Mouse (Mus musculus) CH12.LX (cell line): ENCODE measurements around the gene Rusc2. TPM values are rescaled to one million over a fixed set of nuclear protein-coding genes. Genes with fewer than 3 reads are reported as not detected.

ENCODE experiments used
- DNase-seq: peaks from one replicate; pipeline ENCODE4 v3.0.0-alpha.2; 2013; ENCODE audit errors: extremely low read depth
- H3K27ac ChIP-seq: 2 replicates; pipeline ENCODE4 v1.5.1; 2012; ENCODE audit warnings: low read depth, mild to moderate bottlenecking, control low read depth, moderate library complexity; ENCODE audit not compliant: insufficient read depth
- H3K27me3 ChIP-seq: replicated peaks from 2 replicates; pipeline ENCODE3; 2012; ENCODE audit warnings: inconsistent platforms
- H3K36me3 ChIP-seq, 2 experiments: replicated peaks in 1 of 2; 2 replicates each; pipeline versions ENCODE3 to v1.6.1; 2012; ENCODE audit warnings: inconsistent platforms in 1 of 2, low read length in 1 of 2, mild to moderate bottlenecking in 1 of 2, mixed read lengths in 1 of 2, moderate library complexity in 1 of 2; ENCODE audit not compliant: control insufficient read depth in 1 of 2, insufficient read depth in 1 of 2
- H3K4me1 ChIP-seq, 2 experiments: 2 replicates each; pipeline ENCODE4 v1.6.1; 2012; ENCODE audit warnings: inconsistent platforms in 1 of 2, moderate library complexity in 1 of 2; ENCODE audit not compliant: insufficient read depth in 2 of 2, control insufficient read depth in 1 of 2
- H3K4me2 ChIP-seq: 2 replicates; pipeline ENCODE4 v1.6.1; 2012; ENCODE audit warnings: low read depth, mild to moderate bottlenecking, control low read depth; ENCODE audit not compliant: poor library complexity, insufficient read depth, severe bottlenecking
- H3K4me3 ChIP-seq, 3 experiments: fragments of 150-350 bp in 1 of 3; sonication (generic) in 1 of 3; replicated peaks in 1 of 3; 2 replicates each; pipeline versions ENCODE3 to v1.5.1; 2011 to 2012; ENCODE audit warnings: low read depth in 2 of 3, low read length in 2 of 3, mild to moderate bottlenecking in 2 of 3, moderate library complexity in 2 of 3, control low read depth in 1 of 3, improper control_type of control experiment in 1 of 3, inconsistent platforms in 1 of 3, mixed read lengths in 1 of 3; ENCODE audit not compliant: poor library complexity in 1 of 3
- H3K79me2 ChIP-seq: replicated peaks from 2 replicates; pipeline ENCODE4 v1.6.1; 2012; ENCODE audit warnings: mild to moderate bottlenecking, moderate library complexity; ENCODE audit not compliant: control insufficient read depth, poor library complexity, insufficient read depth, severe bottlenecking; ENCODE audit errors: extremely low read depth
- H3K9ac ChIP-seq: 2 replicates; pipeline ENCODE4 v1.6.1; 2012; ENCODE audit warnings: low read depth, mild to moderate bottlenecking, control low read depth, moderate library complexity; ENCODE audit not compliant: insufficient read depth
- H3K9me3 ChIP-seq: replicated peaks from 2 replicates; pipeline ENCODE3; 2012; ENCODE audit warnings: low read length, inconsistent platforms, mixed read lengths
- CHD1 ChIP-seq: IDR thresholded peaks from 2 replicates; pipeline ENCODE4 v1.6.1; 2012; ENCODE audit warnings: low read depth, low read length, improper control_type of control experiment, inconsistent platforms
- CTCF ChIP-seq, 2 experiments: IDR thresholded peaks in 1 of 2; conservative IDR thresholded peaks in 1 of 2; 2 replicates each; pipeline ENCODE4 v1.5.1; 2011 to 2012; ENCODE audit warnings: low read depth in 2 of 2, low read length in 2 of 2, improper control_type of control experiment in 1 of 2, inconsistent platforms in 1 of 2, mild to moderate bottlenecking in 1 of 2, moderate library complexity in 1 of 2
- EP300 ChIP-seq: IDR thresholded peaks from 2 replicates; pipeline ENCODE4 v1.6.1; 2011; ENCODE audit warnings: low read length, improper control_type of control experiment
- JUN ChIP-seq: IDR thresholded peaks from 2 replicates; pipeline ENCODE4 v1.6.1; 2011; ENCODE audit warnings: low read depth, mild to moderate bottlenecking, low read length, improper control_type of control experiment, moderate library complexity; ENCODE audit not compliant: insufficient read depth
- JUND ChIP-seq: conservative IDR thresholded peaks from 2 replicates; pipeline ENCODE4 v1.6.1; 2011; ENCODE audit warnings: low read depth, low read length, improper control_type of control experiment
- KAT2A ChIP-seq: IDR thresholded peaks from 2 replicates; pipeline ENCODE4 v1.6.1; 2012; ENCODE audit warnings: low read length, improper control_type of control experiment, inconsistent platforms; ENCODE audit not compliant: insufficient replicate concordance
- MAZ ChIP-seq: IDR thresholded peaks from 2 replicates; pipeline ENCODE4 v1.6.1; 2012; ENCODE audit warnings: low read depth, mild to moderate bottlenecking, inconsistent platforms, low read length, improper control_type of control experiment, moderate library complexity
- MXI1 ChIP-seq: IDR thresholded peaks from 2 replicates; pipeline ENCODE4 v1.6.1; 2011; ENCODE audit warnings: mild to moderate bottlenecking, low read depth, low read length, improper control_type of control experiment
- MYC ChIP-seq: IDR thresholded peaks from 2 replicates; pipeline ENCODE4 v1.6.1; 2011; ENCODE audit warnings: low read depth, mild to moderate bottlenecking, improper control_type of control experiment, low read length
- NELFE ChIP-seq: IDR thresholded peaks from 2 replicates; pipeline ENCODE4 v1.6.1; 2011; ENCODE audit warnings: low read depth, low read length, improper control_type of control experiment
- PAX5 ChIP-seq: IDR thresholded peaks from 2 replicates; pipeline ENCODE4 v1.6.1; 2012; ENCODE audit warnings: low read length, inconsistent platforms, mixed read lengths
- POLR2A ChIP-seq: IDR thresholded peaks from 2 replicates; pipeline ENCODE4 v1.6.1; 2011; ENCODE audit warnings: low read depth, mild to moderate bottlenecking, improper control_type of control experiment, low read length
- POLR2AphosphoS2 ChIP-seq: IDR thresholded peaks from 2 replicates; pipeline ENCODE4 v1.6.1; 2011; ENCODE audit warnings: low read depth, low read length, improper control_type of control experiment
- RAD21 ChIP-seq: IDR thresholded peaks from 2 replicates; pipeline ENCODE4 v1.6.1; 2011; ENCODE audit warnings: low read depth, mild to moderate bottlenecking, low read length, improper control_type of control experiment, moderate library complexity
- RCOR1 ChIP-seq: conservative IDR thresholded peaks from 2 replicates; pipeline ENCODE4 v1.6.1; 2012; ENCODE audit warnings: low read depth, mild to moderate bottlenecking, inconsistent platforms, low read length, improper control_type of control experiment
- SIN3A ChIP-seq: IDR thresholded peaks from 2 replicates; pipeline ENCODE4 v1.6.1; 2012; ENCODE audit warnings: low read length, improper control_type of control experiment, inconsistent platforms
- SMC3 ChIP-seq: IDR thresholded peaks from 2 replicates; pipeline ENCODE4 v1.6.1; 2011; ENCODE audit warnings: low read depth, low read length, improper control_type of control experiment
- TBP ChIP-seq: conservative IDR thresholded peaks from 2 replicates; pipeline ENCODE4 v1.6.1; 2011; ENCODE audit warnings: low read depth, low read length, improper control_type of control experiment
- TCF12 ChIP-seq: IDR thresholded peaks from 2 replicates; pipeline ENCODE4 v1.6.1; 2014; ENCODE audit warnings: low read depth, mild to moderate bottlenecking, inconsistent platforms, low read length, improper control_type of control experiment
- UBTF ChIP-seq: IDR thresholded peaks from 2 replicates; pipeline ENCODE4 v1.6.1; 2012; ENCODE audit warnings: low read depth, mild to moderate bottlenecking, inconsistent platforms, low read length, improper control_type of control experiment, moderate library complexity
- ZKSCAN1 ChIP-seq: IDR thresholded peaks from 2 replicates; pipeline ENCODE4 v1.6.1; 2012; ENCODE audit warnings: low read depth, inconsistent platforms, low read length, improper control_type of control experiment, borderline replicate concordance
- ZMIZ1 ChIP-seq: IDR thresholded peaks from 2 replicates; pipeline ENCODE4 v1.6.1; 2012; ENCODE audit warnings: low read depth, mild to moderate bottlenecking, inconsistent platforms, low read length, improper control_type of control experiment
- ZNF384 ChIP-seq: IDR thresholded peaks from 2 replicates; pipeline ENCODE4 v1.6.1; 2012; ENCODE audit warnings: low read depth, low read length, improper control_type of control experiment, inconsistent platforms
- dilution Hi-C: fragments of 300-500 bp; cut with MboI; formaldehyde crosslinking; loops from 2 replicates; pipeline ENCODE4 v1.14.3; 2020; ENCODE audit warnings: low sequenced_read_pairs; ENCODE audit not compliant: extremely low pct_unique_long_range_greater_than_20kb, extremely low pct_ligation_motif_present
- in situ Hi-C: fragments of 300-500 bp; cut with MboI; formaldehyde crosslinking; loops from 3 replicates; pipeline ENCODE4 v1.14.3; 2019; ENCODE audit warnings: low sequenced_read_pairs, low pct_ligation_motif_present, low pct_unique_long_range_greater_than_20kb, mixed read lengths
- polyA plus RNA-seq: library from polyadenylated mRNA; unstranded; fragments of >175 nt; gene quantifications from 2 replicates; pipeline ENCODE4 v1.2.1, GENCODE M21; 2012; ENCODE audit warnings: low read depth; ENCODE audit not compliant: insufficient read length
- total RNA-seq, 2 experiments: library from RNA; depleted of rRNA; stranded (reverse); fragments of 300-350 nt in 1 of 2; fragments of >200 nt in 1 of 2; gene quantifications; 2 replicates each; pipeline ENCODE4 v1.2.3; 2012 to 2014

Rusc2 gene
- total and polyA plus RNA-seq, 3 experiments = not detected

DNA sequence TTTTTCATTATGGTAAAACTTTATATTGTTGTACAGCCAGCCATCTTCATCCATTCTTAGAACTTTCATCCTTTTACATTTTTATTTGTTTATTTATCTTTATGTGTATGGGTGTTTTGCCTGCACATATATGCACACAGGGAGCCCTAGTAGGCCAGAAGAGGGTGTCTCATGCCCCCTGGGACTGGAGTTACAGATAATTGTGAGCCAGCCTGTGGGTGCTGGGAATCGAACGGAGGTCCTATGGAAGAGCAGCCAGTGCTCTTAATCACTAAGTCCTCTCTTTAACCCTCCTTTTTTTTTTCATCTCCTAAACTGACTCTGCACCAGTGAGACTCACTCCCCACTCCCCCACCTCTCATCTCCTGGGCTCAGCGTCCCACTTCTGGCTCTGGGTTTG lies 2.8 kb downstream of the Rusc2 start:
- no peak overlapping the region for H3K27ac ChIP-seq
- H3K27me3 ChIP-seq = peaks cover 5% of the 10 kb centered on the region
- H3K79me2 ChIP-seq = no peaks in the 10 kb centered on the region
- dilution Hi-C loops (no loop called here), in situ Hi-C loops (no loop called here)
- no peak for DNase-seq
- H3K4me3 ChIP-seq = no peak overlapping the region
- no peaks in the 10 kb centered on the region for H3K36me3 ChIP-seq
- peaks cover 3% of the 10 kb centered on the region for H3K9me3 ChIP-seq
- H3K4me2 ChIP-seq = no peak overlapping the region
- peaks cover 0 to 3% of the 10 kb centered on the region in 2 experiments; a peak in 1 of 4 replicates for H3K4me1 ChIP-seq
- no peak overlapping the region for H3K9ac ChIP-seq
- TF ChIP-seq PAX5 (no peak), TBP (no peak), KAT2A (no peak), MYC (no peak), ZNF384 (no peak), UBTF (no peak), NELFE (no peak), RCOR1 (no peak), POLR2A (no peak), MXI1 (no peak), CTCF (conservative IDR thresholded peaks at IDR 0.05 in 1 of 2, IDR thresholded peaks at IDR 0.05 in 1 of 2; ENCODE audit: low read depth in 2 of 2, low read length in 2 of 2) (no peak), TCF12 (no peak), EP300 (no peak), SMC3 (no peak), JUN (no peak)

GRCm38 (mm10) chr4:43386932-43387331 lies 5.2 kb downstream of the Rusc2 start:
- no peak for DNase-seq
- Histone ChIP-seq H3K9me3 (peaks cover 2% of the 10 kb centered on the region), H3K27ac (no peak overlapping the region), H3K9ac (no peak overlapping the region), H3K36me3 (no peaks in the 10 kb centered on the region), H3K4me3 (no peak overlapping the region), H3K4me2 (no peak overlapping the region), H3K27me3 (no peaks in the 10 kb centered on the region), H3K79me2 (no peaks in the 10 kb centered on the region), H3K4me1 (peaks cover 4 to 5% of the 10 kb centered on the region in 2 experiments; a peak in 2 of 4 replicates)
- TF ChIP-seq RAD21 (no peak), MXI1 (no peak), ZMIZ1 (no peak), JUND (no peak), CTCF (conservative IDR thresholded peaks at IDR 0.05 in 1 of 2, IDR thresholded peaks at IDR 0.05 in 1 of 2; ENCODE audit: low read depth in 2 of 2, low read length in 2 of 2) (no peak), SIN3A (no peak), POLR2AphosphoS2 (no peak), KAT2A (no peak), CHD1 (no peak), MAZ (no peak), ZKSCAN1 (no peak), SMC3 (no peak)
- dilution Hi-C loops = no loop called here
- in situ Hi-C loops = no loop called here
